Mouse (Mus musculus) limb, embryonic 10.5 days (tissue): ENCODE data around the gene Cacna1c. TPM values are rescaled to one million over a fixed set of nuclear protein-coding genes. Genes with fewer than 3 reads are reported as not detected.

Experiments
- DNase-seq: peaks from one replicate; pipeline ENCODE4 v3.0.0-alpha.2; 2017; ENCODE audit warnings: low spot score
- H3K27ac ChIP-seq: fragments of 300-500 bp; sonication (generic); 2 replicates; pipeline ENCODE4 v1.5.1; 2016; ENCODE audit warnings: mild to moderate bottlenecking
- H3K27me3 ChIP-seq: fragments of 300-500 bp; sonication (generic); 2 replicates; pipeline ENCODE4 v1.6.1; 2016; ENCODE audit warnings: low read depth, mild to moderate bottlenecking; ENCODE audit not compliant: poor library complexity, severe bottlenecking
- H3K36me3 ChIP-seq: fragments of 300-500 bp; sonication (generic); 2 replicates; pipeline ENCODE4 v1.6.1; 2016; ENCODE audit warnings: mild to moderate bottlenecking, moderate library complexity
- H3K4me1 ChIP-seq: fragments of 300-500 bp; sonication (generic); 2 replicates; pipeline ENCODE4 v1.6.1; 2016
- H3K4me3 ChIP-seq: fragments of 300-500 bp; sonication (generic); 2 replicates; pipeline ENCODE4 v1.5.1; 2016; ENCODE audit warnings: mild to moderate bottlenecking, moderate library complexity
- H3K9me3 ChIP-seq: fragments of 300-500 bp; sonication (generic); replicated peaks from 2 replicates; pipeline ENCODE4 v1.6.1; 2016; ENCODE audit warnings: mild to moderate bottlenecking
- WGBS: fragments of 180-500 bp; shearing (Covaris S2); methylation state at CpG from one replicate; pipeline ENCODE4 v1.1.7; 2016; 5-methylcytosine and 5-hydroxymethylcytosine counted together
- polyA plus RNA-seq: library from polyadenylated mRNA; unstranded; fragments of >200 nt; fragmentation: Nextera tagmentation; extraction: Ambion mirVana; gene quantifications from 2 replicates; pipeline ENCODE4 v1.2.1, GENCODE M21; 2016

Cacna1c gene
- polyA plus RNA-seq, 1 experiment from 2014 or later: 10.2 TPM

DNA sequence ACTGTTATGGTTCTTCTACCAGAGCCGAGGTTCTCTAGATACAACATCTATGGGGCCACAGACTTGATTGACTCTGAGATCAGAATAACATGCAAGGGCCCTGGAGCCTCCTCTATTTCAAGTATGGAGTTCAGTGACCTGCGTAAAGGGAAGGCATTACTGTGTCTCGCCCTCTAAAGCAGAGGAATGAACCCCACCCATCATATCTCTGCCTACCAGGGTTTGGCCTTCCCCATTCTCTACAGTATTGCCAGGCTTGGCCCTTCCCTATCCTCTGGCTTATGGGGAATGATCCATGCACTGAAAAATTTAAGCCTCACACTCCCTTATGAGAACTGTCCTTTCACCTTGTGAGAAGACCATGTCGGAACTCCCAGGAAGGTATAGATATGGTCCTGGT, 198.8 kb downstream of the Cacna1c start:
- peaks cover 33% of the 10 kb centered on the region for H3K4me1 ChIP-seq
- H3K27ac ChIP-seq: no peak overlapping the region
- no peaks in the 10 kb centered on the region for H3K27me3 ChIP-seq
- H3K9me3 ChIP-seq: no peaks in the 10 kb centered on the region
- H3K36me3 ChIP-seq: 0 out of 2 replicates have a peak, but pooled peaks cover 4% of the 10 kb centered on the region
- no peak overlapping the region for H3K4me3 ChIP-seq
- WGBS: 95% methylated on average over 4 of the region's 4 CpGs
- DNase-seq: no peak

DNA sequence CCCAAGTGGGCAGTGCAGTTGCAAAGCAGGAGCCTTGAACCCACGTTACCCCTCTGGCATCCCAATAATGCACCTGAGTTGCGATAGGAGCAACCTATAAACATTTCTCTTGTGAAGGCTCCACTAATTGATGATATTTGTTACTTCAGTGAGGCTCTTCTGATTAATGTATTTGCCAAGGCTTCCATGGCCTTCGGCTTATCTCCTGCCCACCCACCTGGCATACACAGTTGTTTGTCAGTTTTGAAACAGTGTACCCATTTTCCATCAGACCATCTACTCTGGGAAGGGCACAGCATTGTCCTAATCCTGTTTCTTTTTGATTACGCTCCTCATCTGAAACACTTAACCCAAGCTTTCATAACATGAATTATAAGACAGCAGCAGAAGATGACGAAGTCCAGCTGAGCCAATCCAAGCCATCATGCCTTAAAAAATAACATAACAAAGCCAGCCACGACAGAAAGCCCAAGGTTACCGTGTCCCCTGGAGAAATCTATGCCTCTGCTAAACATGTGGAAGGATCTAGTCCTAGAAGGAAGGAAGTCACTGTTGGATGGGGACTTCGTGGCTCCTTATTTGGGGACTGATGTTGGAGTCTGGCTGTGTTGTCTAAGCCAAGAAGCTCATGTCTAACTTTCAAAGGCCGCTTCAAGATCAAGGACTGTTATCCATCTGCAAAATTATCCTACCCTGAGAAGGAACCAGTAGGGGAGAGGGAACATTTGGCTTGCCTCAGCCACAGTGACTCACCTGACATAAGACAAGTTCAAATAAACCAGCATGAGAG, 201.8 kb downstream of the Cacna1c start:
- 91% methylated on average over 9 of the region's 9 CpGs for WGBS
- peaks cover 31% of the 10 kb centered on the region for H3K4me1 ChIP-seq
- no peak overlapping the region for H3K4me3 ChIP-seq
- H3K27me3 ChIP-seq: no peaks in the 10 kb centered on the region
- H3K27ac ChIP-seq: no peak overlapping the region
- 0 out of 2 replicates have a peak, but pooled peaks cover 4% of the 10 kb centered on the region for H3K36me3 ChIP-seq
- DNase-seq: no peak
- no peaks in the 10 kb centered on the region for H3K9me3 ChIP-seq

DNA sequence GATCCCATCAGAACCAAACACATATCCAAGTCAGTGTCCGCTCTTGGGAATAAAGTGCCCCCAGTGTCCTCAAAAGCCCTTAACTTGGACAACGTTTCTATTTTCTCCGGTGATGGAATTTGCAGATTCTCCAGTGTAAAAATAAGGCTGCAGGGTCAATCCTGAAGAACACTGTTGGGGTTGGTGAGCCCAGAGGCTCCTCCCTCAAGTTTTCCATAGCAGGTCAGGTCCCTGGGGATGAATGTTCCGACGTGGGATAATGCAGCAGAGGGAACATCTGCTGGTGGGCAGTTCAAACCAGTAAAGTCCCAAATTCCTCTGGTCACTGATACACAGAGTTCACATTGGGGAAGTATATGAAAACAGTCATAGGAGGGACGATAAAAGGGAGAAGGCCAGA, 203.8 kb downstream of the Cacna1c start:
- H3K36me3 ChIP-seq: 0 out of 2 replicates have a peak, but pooled peaks cover 4% of the 10 kb centered on the region
- H3K27me3 ChIP-seq: no peaks in the 10 kb centered on the region
- H3K9me3 ChIP-seq: no peaks in the 10 kb centered on the region
- no peak for DNase-seq
- no peak overlapping the region for H3K27ac ChIP-seq
- peaks cover 40% of the 10 kb centered on the region for H3K4me1 ChIP-seq
- no peak overlapping the region for H3K4me3 ChIP-seq
- WGBS: 80% methylated on average over 6 of the region's 6 CpGs

DNA sequence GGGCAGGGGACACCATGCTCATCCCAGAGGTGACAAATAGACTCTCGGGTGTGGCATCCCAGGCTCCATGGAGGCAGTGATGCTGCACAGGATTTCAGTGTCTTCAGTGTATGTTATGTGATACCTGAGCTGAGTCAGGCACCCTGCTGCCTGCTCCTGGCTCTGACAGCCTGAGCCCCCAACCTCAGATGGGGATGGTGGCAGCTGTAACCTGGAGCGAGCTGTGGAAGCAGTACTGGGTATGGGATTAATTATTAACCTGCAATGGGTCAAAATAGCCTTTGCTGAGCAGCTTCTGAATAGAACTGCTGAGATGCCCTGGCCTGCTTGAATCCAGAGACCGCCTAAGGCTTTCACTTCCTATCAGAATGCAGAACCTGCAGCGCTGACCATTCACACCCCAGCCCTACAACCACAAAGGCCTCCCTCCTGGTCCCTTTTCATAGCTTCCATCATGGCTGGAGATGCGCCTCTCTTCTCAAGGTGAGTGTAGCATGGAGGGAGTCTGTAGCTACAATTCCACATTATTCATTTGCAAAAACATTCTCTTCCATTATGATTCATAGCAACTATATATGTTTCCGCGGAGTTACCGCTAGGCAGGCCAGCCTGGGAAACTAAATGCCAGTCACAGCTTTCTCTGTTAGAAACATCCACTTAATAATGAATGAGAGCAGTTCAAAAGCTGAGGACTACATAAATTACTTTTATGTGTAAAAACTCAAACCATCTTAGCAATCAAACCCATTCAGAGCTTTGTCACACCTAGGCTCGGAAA, 206.0 kb downstream of the Cacna1c start:
- Histone ChIP-seq H3K27ac (peak overlapping the region; percentile 50; the same call in 1 of the 2 replicates), H3K4me3 (no peak overlapping the region), H3K36me3 (0 out of 2 replicates have a peak, but pooled peaks cover 4% of the 10 kb centered on the region), H3K4me1 (peaks cover 41% of the 10 kb centered on the region), H3K9me3 (no peaks in the 10 kb centered on the region), H3K27me3 (no peaks in the 10 kb centered on the region)
- WGBS: 73% methylated on average over 9 of the region's 9 CpGs
- DNase-seq: no peak

DNA sequence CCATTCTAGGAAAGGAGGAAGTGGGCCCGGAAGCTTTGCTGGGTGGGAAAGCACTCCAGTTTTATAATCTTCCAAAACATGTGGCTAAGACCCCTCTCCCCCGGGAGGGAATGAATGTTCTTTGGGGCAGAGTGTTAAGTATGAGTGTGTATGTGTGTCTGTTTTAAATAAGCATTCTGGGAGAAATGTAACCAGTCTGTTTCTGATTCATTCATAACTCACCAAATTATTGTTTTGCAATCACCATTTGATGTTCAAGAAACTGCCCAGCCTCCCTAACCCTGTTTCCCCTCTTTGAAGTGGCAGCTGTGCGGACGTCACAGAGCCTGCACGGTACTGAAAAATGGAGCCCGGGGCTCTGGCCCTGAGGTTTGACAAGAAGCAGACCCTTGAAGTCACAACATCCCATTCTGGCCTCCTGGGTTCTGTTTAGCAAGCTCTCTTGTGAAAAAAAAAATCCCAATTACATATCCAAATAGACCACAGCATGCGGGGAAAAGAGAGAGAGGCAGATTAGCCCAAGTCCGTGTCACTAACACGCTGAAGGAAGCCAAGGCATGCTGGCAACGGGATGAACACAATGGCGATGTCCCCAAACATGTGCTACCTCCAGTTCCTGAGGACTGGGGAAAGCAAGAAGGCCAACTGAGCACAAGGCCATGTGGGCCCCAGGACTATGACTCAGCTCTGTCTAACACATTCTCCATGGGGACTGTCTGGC, 211.9 kb downstream of the Cacna1c start:
- H3K4me1 ChIP-seq: peaks cover 66% of the 10 kb centered on the region
- peak overlapping the region; percentile 85 for H3K27ac ChIP-seq
- peak; percentile 81 for DNase-seq
- no peaks in the 10 kb centered on the region for H3K9me3 ChIP-seq
- 37% methylated on average over 11 of the region's 11 CpGs for WGBS
- no peaks in the 10 kb centered on the region for H3K27me3 ChIP-seq
- no peak overlapping the region for H3K4me3 ChIP-seq
- no peaks in the 10 kb centered on the region for H3K36me3 ChIP-seq

DNA sequence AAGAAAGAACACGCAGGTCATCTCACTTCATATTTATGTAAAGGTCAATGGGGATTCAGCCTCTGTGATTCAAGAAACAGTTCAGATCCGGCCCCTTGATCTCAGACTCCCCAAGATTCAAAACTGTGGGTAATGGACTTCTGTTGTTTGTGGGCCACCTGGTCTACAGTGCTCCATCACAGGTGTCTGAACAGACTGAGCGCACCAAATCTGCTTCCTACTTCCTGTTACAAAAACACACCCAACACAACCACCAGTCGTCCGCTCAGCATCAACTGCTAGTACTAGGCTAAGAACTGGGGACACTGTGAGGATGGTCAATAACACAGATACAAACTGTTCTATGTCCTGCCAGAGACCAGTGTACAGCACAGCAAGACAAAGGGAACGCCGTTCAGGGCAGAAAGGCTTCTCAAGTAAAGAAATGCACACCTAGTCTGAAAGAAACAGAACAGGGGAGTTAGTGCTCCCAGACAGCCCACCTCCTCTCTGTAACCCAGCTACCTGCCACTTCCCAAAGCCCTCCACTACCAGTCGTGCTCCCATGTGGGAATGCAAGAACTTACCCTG, 212.7 kb downstream of the Cacna1c start:
- Histone ChIP-seq H3K36me3 (no peaks in the 10 kb centered on the region), H3K4me1 (peaks cover 67% of the 10 kb centered on the region), H3K27ac (peak overlapping the region; percentile 85), H3K4me3 (no peak overlapping the region), H3K9me3 (no peaks in the 10 kb centered on the region), H3K27me3 (no peaks in the 10 kb centered on the region)
- DNase-seq: peak; percentile 55
- WGBS: 83% methylated on average over 8 of the region's 8 CpGs

DNA sequence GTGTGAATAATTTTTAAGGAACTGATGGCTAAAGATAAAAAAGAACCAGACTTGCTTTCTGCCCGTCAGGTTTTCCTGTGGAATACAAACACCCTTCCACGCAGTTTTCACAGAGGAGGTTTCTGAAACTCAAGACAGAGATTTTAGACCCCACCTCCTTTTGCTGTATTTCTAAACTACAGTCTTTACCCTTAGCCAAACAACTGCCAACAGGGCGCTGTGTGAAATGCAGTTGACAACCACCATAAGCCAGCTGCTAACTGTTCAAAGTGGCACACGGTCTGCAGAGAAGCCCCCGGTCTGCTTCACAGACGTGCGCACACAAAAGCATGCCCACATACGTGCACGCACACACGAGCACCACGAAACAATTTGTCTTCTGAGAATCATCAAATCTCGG, 216.0 kb downstream of the Cacna1c start:
- Histone ChIP-seq H3K36me3 (no peaks in the 10 kb centered on the region), H3K27me3 (no peaks in the 10 kb centered on the region), H3K9me3 (no peaks in the 10 kb centered on the region), H3K4me3 (no peak overlapping the region), H3K27ac (peak overlapping the region; percentile 73), H3K4me1 (peaks cover 73% of the 10 kb centered on the region)
- WGBS: 63% methylated on average over 12 of the region's 12 CpGs
- no peak for DNase-seq

DNA sequence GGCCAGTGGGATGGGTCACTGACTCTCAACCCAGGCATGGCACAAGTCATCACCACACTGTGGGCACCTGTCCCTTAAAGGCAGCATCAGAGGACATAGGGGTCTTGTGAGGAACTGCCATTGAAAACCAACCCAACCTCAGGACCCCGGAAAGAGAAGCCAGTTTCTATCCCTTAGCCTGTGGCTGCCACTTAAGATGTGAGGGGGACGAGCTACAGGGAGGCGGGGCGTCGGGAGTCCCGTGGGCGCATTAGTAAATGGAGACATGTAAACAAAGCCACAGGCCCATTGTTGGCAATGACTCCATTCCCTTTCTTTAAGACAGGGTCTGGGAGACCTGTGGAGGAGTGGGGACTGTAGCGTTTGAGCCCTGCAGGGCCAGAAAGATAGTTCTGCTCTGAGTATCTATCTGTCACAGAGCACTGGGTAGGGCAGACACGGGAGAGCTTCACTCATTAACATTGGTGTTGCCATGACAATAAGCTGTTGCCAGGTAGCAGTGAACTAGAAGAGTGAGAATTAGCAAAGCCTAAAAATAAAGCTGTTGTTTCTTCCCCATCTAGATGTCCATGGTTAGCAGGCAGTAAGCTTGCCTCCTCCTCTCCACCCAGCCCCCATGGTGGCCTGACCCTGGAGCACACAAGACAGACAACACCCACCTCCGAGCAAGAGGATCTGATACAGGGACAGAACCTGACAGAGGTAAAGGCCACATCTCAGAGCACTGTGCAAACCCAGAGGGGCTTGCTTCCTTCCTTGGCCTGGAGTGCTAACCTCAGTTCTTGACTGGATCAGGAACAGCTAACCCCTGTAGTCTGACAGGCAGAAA, 218.6 kb downstream of the Cacna1c start:
- no peaks in the 10 kb centered on the region for H3K36me3 ChIP-seq
- DNase-seq: no peak
- no peaks in the 10 kb centered on the region for H3K9me3 ChIP-seq
- H3K27ac ChIP-seq: peak overlapping the region; percentile 32; the same call in 1 of the 2 replicates
- no peak overlapping the region for H3K4me3 ChIP-seq
- H3K4me1 ChIP-seq: peaks cover 47% of the 10 kb centered on the region
- H3K27me3 ChIP-seq: no peaks in the 10 kb centered on the region
- 64% methylated on average over 10 of the region's 10 CpGs for WGBS

DNA sequence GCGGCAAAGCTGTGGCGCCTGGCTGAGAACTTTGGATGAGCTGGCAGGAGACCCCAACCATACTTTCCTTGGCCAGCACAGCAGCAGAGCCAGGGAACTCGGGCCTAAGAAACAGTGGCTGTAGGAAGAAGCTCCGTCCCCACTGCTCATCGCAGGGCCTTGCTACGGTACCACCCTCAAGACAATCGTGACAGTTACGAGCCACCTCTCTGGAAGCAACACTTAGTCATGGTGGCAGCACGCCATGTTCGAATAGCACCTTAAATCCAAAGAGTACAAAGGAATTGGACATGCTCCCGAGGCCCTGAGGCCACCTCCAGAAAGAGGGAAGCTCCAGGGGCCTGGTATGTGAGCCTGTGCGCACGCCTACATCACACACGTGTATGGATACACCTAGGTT, 219.6 kb downstream of the Cacna1c start:
- WGBS: 92% methylated on average over 14 of the region's 14 CpGs
- no peak overlapping the region for H3K4me3 ChIP-seq
- no peak for DNase-seq
- H3K36me3 ChIP-seq: no peaks in the 10 kb centered on the region
- no peak overlapping the region; the same call in 1 of the 2 replicates for H3K27ac ChIP-seq
- no peaks in the 10 kb centered on the region for H3K9me3 ChIP-seq
- peaks cover 37% of the 10 kb centered on the region for H3K4me1 ChIP-seq
- H3K27me3 ChIP-seq: no peaks in the 10 kb centered on the region

DNA sequence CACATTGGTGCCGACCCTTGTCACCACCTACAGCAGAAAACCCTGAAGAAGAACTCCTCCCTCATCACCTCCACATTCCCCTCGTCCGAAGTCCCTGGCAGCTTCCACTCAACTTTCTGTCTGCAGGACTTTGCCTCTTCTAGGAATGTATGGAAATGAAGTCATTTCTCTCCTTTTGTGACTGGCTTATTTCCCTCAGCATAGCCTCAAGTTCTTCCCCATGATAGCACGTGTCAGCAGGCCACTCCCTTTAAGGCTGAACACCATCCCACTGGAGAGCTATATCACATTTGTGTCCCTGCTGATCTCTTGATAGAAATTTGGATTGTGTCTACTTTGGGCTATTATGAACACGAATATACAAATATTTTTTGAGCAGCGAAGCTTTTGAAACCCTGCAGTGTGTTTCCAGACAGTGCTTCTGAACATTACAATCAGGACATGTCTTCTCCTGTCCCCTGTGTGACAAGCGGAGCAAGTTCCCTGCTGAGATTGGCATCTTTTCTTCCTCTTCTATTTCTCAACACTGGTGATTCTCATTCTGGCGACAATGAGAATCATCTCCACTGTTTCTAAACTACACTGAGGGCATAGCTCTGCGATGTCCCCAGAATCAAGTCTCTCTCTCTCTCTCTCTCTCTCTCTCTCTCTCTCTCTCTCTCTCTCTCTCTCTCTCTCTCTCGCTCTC, 224.2 kb downstream of the Cacna1c start:
- Histone ChIP-seq H3K27me3 (no peaks in the 10 kb centered on the region), H3K9me3 (no peaks in the 10 kb centered on the region), H3K36me3 (no peaks in the 10 kb centered on the region), H3K4me3 (no peak overlapping the region), H3K4me1 (no peaks in the 10 kb centered on the region), H3K27ac (no peak overlapping the region)
- no peak for DNase-seq
- WGBS: 83% methylated on average over 9 of the region's 10 CpGs

DNA sequence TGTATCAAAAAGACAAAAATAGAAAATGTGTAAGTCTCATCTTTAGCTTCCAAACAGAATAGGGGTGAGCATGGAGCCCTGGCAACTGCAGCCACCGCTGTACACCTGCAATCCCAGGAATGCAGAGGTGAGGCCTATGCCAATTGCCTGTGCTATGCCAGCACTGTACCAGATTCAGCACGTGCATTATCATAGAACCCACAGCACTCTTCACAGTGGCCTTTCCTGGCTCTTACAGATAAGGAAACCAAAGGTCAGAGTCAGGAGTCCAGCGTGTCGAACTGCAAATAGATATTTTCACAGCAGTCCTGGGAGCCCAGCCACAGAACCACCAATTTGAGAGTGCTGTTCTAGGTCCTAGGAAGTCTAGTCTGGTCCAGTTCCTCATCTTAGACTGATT, 227.4 kb downstream of the Cacna1c start:
- Histone ChIP-seq H3K27ac (no peak overlapping the region), H3K27me3 (no peaks in the 10 kb centered on the region), H3K9me3 (no peaks in the 10 kb centered on the region), H3K4me3 (no peak overlapping the region), H3K4me1 (no peaks in the 10 kb centered on the region), H3K36me3 (no peaks in the 10 kb centered on the region)
- 87% methylated on average over 4 of the region's 4 CpGs for WGBS
- no peak for DNase-seq
